Mouse (Mus musculus): Measurements from ENCODE around the gene Zbtb16. TPM values are rescaled to one million over a fixed set of nuclear protein-coding genes. Genes with fewer than 3 reads are reported as not detected.

Gene Zbtb16
- polyA plus RNA-seq, 1 experiment from 2014 or later = 6.1 TPM

DNA sequence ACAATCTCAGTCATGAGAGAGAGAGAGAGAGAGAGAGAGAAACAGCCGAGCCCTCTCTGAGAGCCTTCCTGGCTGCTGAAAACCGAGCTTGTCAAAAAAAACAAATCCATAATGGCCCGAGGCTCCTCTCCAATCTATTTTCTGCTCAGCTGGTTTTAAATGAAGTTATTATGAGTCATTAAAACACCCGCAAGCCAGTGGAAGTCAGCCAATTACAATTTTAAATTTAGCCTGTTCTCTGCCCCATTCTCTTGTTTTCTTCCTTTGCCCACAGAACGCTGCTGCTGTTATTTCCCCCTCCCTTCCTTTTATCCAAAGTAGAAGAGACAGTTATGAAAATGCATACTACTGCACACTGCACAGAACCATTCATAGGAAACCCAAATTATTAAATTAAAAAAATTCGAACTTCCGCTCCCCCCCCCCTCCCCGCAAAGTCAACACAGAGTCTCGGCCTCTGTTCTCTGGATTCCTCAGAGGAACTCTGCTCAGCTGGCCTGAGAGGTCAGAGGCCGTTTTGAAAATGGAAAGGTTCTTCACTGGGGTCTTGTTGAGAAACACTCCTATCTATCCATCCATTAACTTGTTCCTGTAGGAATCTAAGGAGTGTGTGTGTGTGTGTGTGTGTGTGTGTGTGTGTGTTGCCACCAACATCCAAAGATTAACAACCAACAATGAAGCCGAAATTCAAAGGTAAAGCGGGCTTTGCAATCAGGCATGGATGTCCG is 102.0 kb downstream of the Zbtb16 start:
- 20% methylated on average over 13 of the region's 13 CpGs for WGBS

DNA sequence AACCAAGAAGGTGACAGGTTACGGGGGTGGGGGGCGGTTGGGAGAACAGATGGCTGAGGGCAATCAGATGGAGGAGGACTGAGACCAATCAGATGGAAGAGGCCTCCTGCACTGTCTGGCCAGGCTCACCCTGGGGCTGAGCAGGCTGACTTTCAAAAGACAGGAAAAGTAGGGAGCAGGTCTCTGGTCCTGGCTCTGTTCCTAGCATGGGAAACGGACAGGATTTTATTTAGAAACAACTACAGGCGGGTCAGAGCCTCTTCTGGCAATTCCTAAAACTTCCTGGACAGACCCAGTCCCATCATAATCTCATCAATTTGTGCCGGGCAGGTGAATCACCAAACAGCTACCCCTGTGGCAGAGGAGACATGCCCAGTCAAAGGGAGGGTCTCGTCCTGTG is 102.9 kb downstream of the Zbtb16 start:
- ATAC-seq = no peak
- no peak overlapping the region for H3K4me3 ChIP-seq (replicated peaks; ENCODE audit: low read length)
- H3K4me2 ChIP-seq (ENCODE audit: low read length) = no peak overlapping the region
- peak overlapping the region; percentile 58; the same call in 1 of the 2 replicates for H3K27ac ChIP-seq (ENCODE audit: low read length)
- no peaks in the 10 kb centered on the region for H3K36me3 ChIP-seq (ENCODE audit: control insufficient read depth, insufficient read depth)
- WGBS = 48% methylated on average over 6 of the region's 6 CpGs
- no peak overlapping the region for H3K9ac ChIP-seq (replicated peaks; ENCODE audit: low read depth, low read length)
- no peaks in the 10 kb centered on the region; the same call in 1 of the 2 replicates for H3K27me3 ChIP-seq (replicated peaks; ENCODE audit: control insufficient read depth, insufficient read depth, low read length)
- H3K9me3 ChIP-seq (ENCODE audit: control insufficient read depth, low read length) = no peaks in the 10 kb centered on the region
- peaks cover 86% of the 10 kb centered on the region for H3K4me1 ChIP-seq (replicated peaks; ENCODE audit: control insufficient read depth, insufficient read depth, low read length)

More for the DNA sequence above, 102.0 kb downstream of the Zbtb16 start:
- H3K9ac ChIP-seq (replicated peaks; ENCODE audit: low read depth, low read length) = no peak overlapping the region
- no peak overlapping the region for H3K4me2 ChIP-seq (ENCODE audit: low read length)
- no peak overlapping the region for H3K4me3 ChIP-seq (replicated peaks; ENCODE audit: low read length)
- peak; percentile 19 for ATAC-seq
- H3K4me1 ChIP-seq (replicated peaks; ENCODE audit: control insufficient read depth, insufficient read depth, low read length) = peaks cover 82% of the 10 kb centered on the region
- H3K27ac ChIP-seq (ENCODE audit: low read length) = no peak overlapping the region; the same call in 1 of the 2 replicates
- no peaks in the 10 kb centered on the region for H3K9me3 ChIP-seq (ENCODE audit: control insufficient read depth, low read length)
- H3K27me3 ChIP-seq (replicated peaks; ENCODE audit: control insufficient read depth, insufficient read depth, low read length) = no peaks in the 10 kb centered on the region
- no peaks in the 10 kb centered on the region for H3K36me3 ChIP-seq (ENCODE audit: control insufficient read depth, insufficient read depth)

DNA sequence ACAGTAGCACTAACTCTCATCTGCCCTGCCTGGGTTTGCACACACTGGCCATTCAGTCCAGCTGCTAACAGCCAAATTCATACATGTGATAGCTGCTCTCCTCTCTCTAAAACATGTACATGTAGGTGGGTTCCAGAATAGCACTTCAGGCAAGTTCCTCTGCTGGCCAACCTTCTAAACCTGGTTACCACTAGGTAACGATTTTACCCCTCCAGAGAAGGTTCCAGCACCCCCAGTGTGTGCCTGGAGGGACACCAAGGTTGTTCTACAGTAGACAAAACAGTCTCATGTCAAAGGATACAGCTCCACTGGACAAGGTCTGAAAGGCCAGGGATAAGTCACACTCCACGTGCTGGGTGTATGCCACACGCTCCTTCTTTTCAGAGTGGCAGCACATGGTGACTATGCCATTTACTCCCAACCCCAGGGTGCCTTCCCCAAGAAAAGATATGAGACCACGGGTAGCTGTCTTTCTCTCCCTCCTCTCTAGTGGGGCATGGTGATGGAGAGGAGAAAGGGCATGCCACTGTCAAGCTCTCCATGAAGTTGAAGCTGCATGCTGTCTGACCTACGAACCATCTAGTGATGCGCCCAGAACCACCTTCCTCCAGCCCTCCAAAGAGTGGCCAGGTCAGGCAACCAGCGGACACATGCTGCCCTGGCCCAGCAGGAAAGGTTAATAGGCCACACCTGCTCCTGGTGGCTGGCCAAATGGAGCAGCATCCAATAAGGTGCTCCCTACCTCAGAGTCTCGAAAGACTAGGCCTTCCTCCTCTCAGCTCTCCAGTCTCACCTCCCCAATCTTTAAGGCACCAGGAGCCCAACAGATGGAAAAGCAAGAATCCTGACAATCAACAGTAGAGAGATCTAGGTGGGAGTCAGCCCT is 104.1 kb downstream of the Zbtb16 start:
- Histone ChIP-seq H3K27ac (ENCODE audit: low read length) (no peak overlapping the region; the same call in 1 of the 2 replicates), H3K27me3 (replicated peaks; ENCODE audit: control insufficient read depth, insufficient read depth, low read length) (no peaks in the 10 kb centered on the region; the same call in 1 of the 2 replicates), H3K4me1 (replicated peaks; ENCODE audit: control insufficient read depth, insufficient read depth, low read length) (peaks cover 81% of the 10 kb centered on the region), H3K36me3 (ENCODE audit: control insufficient read depth, insufficient read depth) (no peaks in the 10 kb centered on the region), H3K9ac (replicated peaks; ENCODE audit: low read depth, low read length) (no peak overlapping the region), H3K4me2 (ENCODE audit: low read length) (no peak overlapping the region), H3K9me3 (ENCODE audit: control insufficient read depth, low read length) (no peaks in the 10 kb centered on the region), H3K4me3 (replicated peaks; ENCODE audit: low read length) (no peak overlapping the region)
- 82% methylated on average over 8 of the region's 8 CpGs for WGBS
- no peak for ATAC-seq

DNA sequence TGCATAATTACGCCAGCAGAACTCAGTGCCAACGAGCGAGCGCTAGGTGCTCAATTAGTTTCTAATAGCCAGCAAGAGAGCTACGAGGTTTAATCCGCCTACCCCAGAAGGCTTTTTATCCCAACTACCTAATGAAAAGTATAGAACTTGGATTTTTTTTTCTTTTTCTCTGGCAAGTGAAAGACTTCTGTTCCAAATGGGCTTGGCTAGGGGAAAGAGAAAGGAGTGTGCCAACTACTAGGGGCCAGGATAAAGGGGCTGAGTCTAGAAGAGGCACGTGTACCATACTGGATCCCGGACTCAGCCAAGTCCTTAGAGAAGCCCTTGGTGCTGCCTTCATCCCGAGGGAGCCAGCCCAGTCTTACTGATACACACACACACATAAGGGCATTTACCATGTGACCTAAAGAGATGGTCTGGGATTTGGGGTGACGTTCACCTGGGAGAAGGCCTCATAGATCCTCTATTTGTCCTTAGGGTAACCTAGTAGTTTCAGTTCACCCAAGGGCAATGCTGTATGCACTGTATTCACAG is 105.5 kb downstream of the Zbtb16 start:
- H3K36me3 ChIP-seq (ENCODE audit: control insufficient read depth, insufficient read depth) = no peaks in the 10 kb centered on the region
- ATAC-seq = peak; percentile 45
- no peak overlapping the region for H3K4me3 ChIP-seq (replicated peaks; ENCODE audit: low read length)
- H3K4me1 ChIP-seq (replicated peaks; ENCODE audit: control insufficient read depth, insufficient read depth, low read length) = peaks cover 68% of the 10 kb centered on the region
- 26% methylated on average over 10 of the region's 10 CpGs for WGBS
- no peaks in the 10 kb centered on the region for H3K9me3 ChIP-seq (ENCODE audit: control insufficient read depth, low read length)
- no peaks in the 10 kb centered on the region; the same call in 1 of the 2 replicates for H3K27me3 ChIP-seq (replicated peaks; ENCODE audit: control insufficient read depth, insufficient read depth, low read length)
- H3K9ac ChIP-seq (replicated peaks; ENCODE audit: low read depth, low read length) = no peak overlapping the region
- no peak overlapping the region for H3K4me2 ChIP-seq (ENCODE audit: low read length)
- H3K27ac ChIP-seq (ENCODE audit: low read length) = no peak overlapping the region

DNA sequence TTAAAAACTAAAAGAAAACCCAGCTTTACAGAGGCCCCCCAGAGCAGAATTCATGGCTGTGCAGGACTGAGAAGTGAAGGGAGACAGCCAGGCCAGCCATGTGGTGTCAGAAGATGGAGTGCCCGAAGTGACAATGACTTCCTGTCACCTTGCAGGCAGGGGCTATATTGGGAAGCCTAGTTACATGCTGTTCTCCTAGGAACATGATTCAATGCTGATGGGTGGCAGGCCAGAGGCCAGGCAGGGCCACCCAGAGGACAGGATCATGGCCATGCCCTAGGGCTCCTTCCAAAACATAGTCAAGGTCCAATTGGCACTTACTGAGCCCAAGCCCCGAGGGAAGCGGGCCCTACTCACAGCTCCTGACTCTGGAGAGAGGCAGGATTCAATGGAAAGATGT is 106.6 kb downstream of the Zbtb16 start:
- Histone ChIP-seq H3K4me3 (replicated peaks; ENCODE audit: low read length) (no peak overlapping the region), H3K27ac (ENCODE audit: low read length) (no peak overlapping the region), H3K4me2 (ENCODE audit: low read length) (no peak overlapping the region), H3K4me1 (replicated peaks; ENCODE audit: control insufficient read depth, insufficient read depth, low read length) (peaks cover 58% of the 10 kb centered on the region), H3K27me3 (replicated peaks; ENCODE audit: control insufficient read depth, insufficient read depth, low read length) (peaks cover 3% of the 10 kb centered on the region), H3K9ac (replicated peaks; ENCODE audit: low read depth, low read length) (no peak overlapping the region), H3K36me3 (ENCODE audit: control insufficient read depth, insufficient read depth) (no peaks in the 10 kb centered on the region), H3K9me3 (ENCODE audit: control insufficient read depth, low read length) (no peaks in the 10 kb centered on the region)
- 60% methylated on average over 3 of the region's 3 CpGs for WGBS
- ATAC-seq = no peak

DNA sequence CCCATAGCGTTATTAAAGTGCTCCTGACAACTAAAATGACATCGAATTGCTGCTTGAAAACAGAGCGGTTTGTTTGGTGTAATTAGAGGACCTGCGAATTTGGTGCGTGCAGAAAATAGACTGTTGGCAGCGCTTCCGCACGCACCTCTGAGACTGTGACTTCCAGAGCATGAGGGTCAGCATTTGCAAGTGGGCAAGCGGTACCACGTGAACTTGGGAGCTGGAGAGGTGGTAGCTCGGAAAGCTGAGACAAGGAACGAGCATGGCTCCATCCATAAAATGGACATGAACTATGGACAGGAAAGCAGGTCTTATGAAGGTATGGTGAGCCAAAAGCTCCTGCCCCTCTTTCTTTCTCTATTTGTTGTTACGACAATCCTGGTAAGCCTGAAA is 107.3 kb downstream of the Zbtb16 start:
- no peak overlapping the region for H3K4me3 ChIP-seq (replicated peaks; ENCODE audit: low read length)
- H3K4me1 ChIP-seq (replicated peaks; ENCODE audit: control insufficient read depth, insufficient read depth, low read length) = peaks cover 53% of the 10 kb centered on the region
- H3K27me3 ChIP-seq (replicated peaks; ENCODE audit: control insufficient read depth, insufficient read depth, low read length) = peaks cover 3% of the 10 kb centered on the region

DNA sequence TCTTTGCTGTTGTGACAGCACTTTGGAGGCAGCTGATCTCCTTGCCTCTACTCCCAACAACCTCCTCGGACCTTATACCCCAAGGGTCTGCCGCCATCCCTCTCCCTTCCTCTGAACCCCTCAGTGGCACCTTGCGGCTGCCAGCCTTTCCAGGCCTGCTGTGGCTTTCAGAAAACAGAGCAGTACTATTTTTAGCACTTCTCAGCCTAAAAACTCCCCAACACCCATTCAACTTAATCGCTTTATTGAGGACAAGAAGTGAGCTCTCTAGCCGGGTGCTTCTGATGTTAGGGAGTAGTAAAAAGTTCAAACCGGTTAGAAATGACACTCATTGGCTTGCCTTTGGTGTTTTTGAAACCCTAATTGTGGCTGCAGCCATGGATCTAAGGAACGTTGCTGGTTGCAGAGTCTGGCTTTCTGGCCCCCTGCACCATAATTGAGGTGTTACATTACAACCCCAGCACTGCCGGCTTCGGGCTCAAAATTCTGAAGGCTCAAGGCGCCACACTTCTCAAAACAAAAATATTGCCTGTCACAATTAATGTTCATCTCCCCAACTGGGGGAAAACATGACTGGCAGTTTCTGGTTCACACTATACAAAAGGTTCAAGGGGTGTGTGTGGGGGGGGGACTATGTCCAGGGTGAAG is 107.8 kb downstream of the Zbtb16 start:
- H3K9ac ChIP-seq (replicated peaks; ENCODE audit: low read depth, low read length) = 0 out of 2 replicates have a peak overlapping the region, but pooled peaks have one; percentile 11
- peaks cover 3% of the 10 kb centered on the region for H3K27me3 ChIP-seq (replicated peaks; ENCODE audit: control insufficient read depth, insufficient read depth, low read length)
- H3K9me3 ChIP-seq (ENCODE audit: control insufficient read depth, low read length) = no peaks in the 10 kb centered on the region
- WGBS = 21% methylated on average over 10 of the region's 10 CpGs
- H3K4me1 ChIP-seq (replicated peaks; ENCODE audit: control insufficient read depth, insufficient read depth, low read length) = peaks cover 53% of the 10 kb centered on the region
- H3K4me2 ChIP-seq (ENCODE audit: low read length) = no peak overlapping the region
- H3K27ac ChIP-seq (ENCODE audit: low read length) = no peak overlapping the region
- H3K4me3 ChIP-seq (replicated peaks; ENCODE audit: low read length) = no peak overlapping the region
- no peaks in the 10 kb centered on the region for H3K36me3 ChIP-seq (ENCODE audit: control insufficient read depth, insufficient read depth)
- ATAC-seq = no peak

More for the DNA sequence above, 107.3 kb downstream of the Zbtb16 start:
- Histone ChIP-seq H3K4me2 (ENCODE audit: low read length) (no peak overlapping the region), H3K27ac (ENCODE audit: low read length) (no peak overlapping the region), H3K9ac (replicated peaks; ENCODE audit: low read depth, low read length) (no peak overlapping the region), H3K36me3 (ENCODE audit: control insufficient read depth, insufficient read depth) (no peaks in the 10 kb centered on the region), H3K9me3 (ENCODE audit: control insufficient read depth, low read length) (no peaks in the 10 kb centered on the region)
- ATAC-seq = no peak
- WGBS = 21% methylated on average over 13 of the region's 13 CpGs

DNA sequence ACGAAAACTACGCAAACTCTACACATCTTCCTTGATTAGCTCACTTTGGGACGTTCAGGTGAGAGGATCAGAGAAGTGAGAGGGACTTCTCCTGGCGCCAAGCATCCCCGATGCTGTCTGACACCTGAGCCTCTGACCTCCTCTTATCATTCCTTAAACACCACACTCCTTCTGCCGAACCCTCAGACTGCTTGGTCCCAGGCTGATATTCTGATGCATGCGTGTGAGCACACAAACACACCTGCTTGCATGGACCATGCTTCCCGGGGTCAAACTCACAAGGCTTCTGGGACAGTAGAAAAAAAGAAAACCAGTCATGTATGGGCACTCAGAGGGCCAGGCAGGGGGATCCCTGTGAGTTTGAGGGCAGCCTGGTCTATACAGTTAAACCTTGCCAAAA is 109.7 kb downstream of the Zbtb16 start:
- no peak overlapping the region for H3K4me3 ChIP-seq (replicated peaks; ENCODE audit: low read length)
- H3K9ac ChIP-seq (replicated peaks; ENCODE audit: low read depth, low read length) = no peak overlapping the region
- no peak overlapping the region for H3K4me2 ChIP-seq (ENCODE audit: low read length)
- no peaks in the 10 kb centered on the region for H3K9me3 ChIP-seq (ENCODE audit: control insufficient read depth, low read length)
- 89% methylated on average over 8 of the region's 8 CpGs for WGBS
- H3K27ac ChIP-seq (ENCODE audit: low read length) = no peak overlapping the region
- H3K4me1 ChIP-seq (replicated peaks; ENCODE audit: control insufficient read depth, insufficient read depth, low read length) = peaks cover 39% of the 10 kb centered on the region
- H3K36me3 ChIP-seq (ENCODE audit: control insufficient read depth, insufficient read depth) = no peaks in the 10 kb centered on the region
- ATAC-seq = no peak
- H3K27me3 ChIP-seq (replicated peaks; ENCODE audit: control insufficient read depth, insufficient read depth, low read length) = peaks cover 3% of the 10 kb centered on the region

DNA sequence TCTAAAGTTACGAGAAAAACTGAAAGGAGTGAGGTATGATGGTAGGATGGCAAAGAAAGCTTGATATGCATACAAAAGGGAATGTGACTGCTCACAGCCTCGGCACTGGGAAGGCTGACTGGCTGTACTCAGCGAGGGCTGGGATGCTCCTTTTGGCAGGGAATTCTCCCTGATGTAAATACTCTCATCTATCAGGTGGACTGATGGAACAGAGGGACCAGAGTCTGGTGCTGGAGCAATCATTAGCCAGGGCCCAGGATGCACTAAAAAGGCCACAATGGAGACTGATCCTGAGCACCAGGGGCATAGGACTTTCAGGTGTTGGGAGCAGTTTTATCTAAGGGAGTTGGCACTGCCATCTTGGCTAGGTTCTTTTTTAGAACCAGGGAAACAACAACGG is 110.1 kb downstream of the Zbtb16 start:
- no peak for ATAC-seq
- Histone ChIP-seq H3K36me3 (ENCODE audit: control insufficient read depth, insufficient read depth) (no peaks in the 10 kb centered on the region), H3K27me3 (replicated peaks; ENCODE audit: control insufficient read depth, insufficient read depth, low read length) (peaks cover 3% of the 10 kb centered on the region), H3K4me2 (ENCODE audit: low read length) (no peak overlapping the region), H3K27ac (ENCODE audit: low read length) (no peak overlapping the region), H3K4me1 (replicated peaks; ENCODE audit: control insufficient read depth, insufficient read depth, low read length) (peaks cover 37% of the 10 kb centered on the region), H3K4me3 (replicated peaks; ENCODE audit: low read length) (no peak overlapping the region), H3K9ac (replicated peaks; ENCODE audit: low read depth, low read length) (no peak overlapping the region), H3K9me3 (ENCODE audit: control insufficient read depth, low read length) (no peaks in the 10 kb centered on the region)
- WGBS = 72% methylated on average over 4 of the region's 4 CpGs
